Mouse (Mus musculus) heart, embryonic 13.5 days (tissue): ENCODE results near the gene Svop. TPM values are rescaled to one million over a fixed set of nuclear protein-coding genes. Genes with fewer than 3 reads are reported as not detected.

Experiments
- ATAC-seq: fragments of 200-750 bp; cut with Nextera tagmentation; 2 replicates; pipeline ENCODE4 v1.8.0; 2017; ENCODE audit warnings: moderate TSS enrichment; ENCODE audit not compliant: insufficient number of reproducible peaks, low FRiP score, low TSS enrichment; ENCODE audit errors: extremely low read depth
- H3K27ac ChIP-seq: fragments of 300-500 bp; sonication (generic); replicated peaks from 2 replicates; pipeline ENCODE4 v1.5.1; 2015; ENCODE audit warnings: moderate library complexity, mild to moderate bottlenecking, inconsistent platforms
- H3K27me3 ChIP-seq: fragments of 300-500 bp; sonication (generic); replicated peaks from 2 replicates; pipeline ENCODE4 v1.6.1; 2015; ENCODE audit warnings: mild to moderate bottlenecking, inconsistent platforms
- H3K36me3 ChIP-seq: fragments of 300-500 bp; sonication (generic); 2 replicates; pipeline ENCODE4 v1.6.1; 2015; ENCODE audit warnings: mild to moderate bottlenecking, inconsistent platforms
- H3K4me1 ChIP-seq: fragments of 300-500 bp; sonication (generic); 2 replicates; pipeline ENCODE4 v1.6.1; 2015; ENCODE audit warnings: inconsistent platforms
- H3K4me2 ChIP-seq: fragments of 300-500 bp; sonication (generic); 2 replicates; pipeline ENCODE4 v1.6.1; 2015; ENCODE audit warnings: inconsistent platforms, mild to moderate bottlenecking, moderate library complexity
- H3K4me3 ChIP-seq: fragments of 300-500 bp; sonication (generic); 2 replicates; pipeline ENCODE4 v1.5.1; 2015; ENCODE audit warnings: moderate library complexity, mild to moderate bottlenecking, inconsistent platforms
- H3K9ac ChIP-seq: fragments of 300-500 bp; sonication (generic); 2 replicates; pipeline ENCODE4 v1.6.1; 2015; ENCODE audit warnings: inconsistent platforms, mild to moderate bottlenecking, moderate library complexity
- H3K9me3 ChIP-seq: fragments of 300-500 bp; sonication (generic); 2 replicates; pipeline ENCODE4 v1.6.1; 2016; ENCODE audit warnings: inconsistent platforms
- WGBS: fragments of 180-500 bp; shearing (Covaris S2); methylation state at CpG from one replicate; pipeline ENCODE4 v1.1.7; 2015; ENCODE audit warnings: mixed read lengths; 5-methylcytosine and 5-hydroxymethylcytosine counted together
- polyA plus RNA-seq: library from polyadenylated mRNA; unstranded; fragments of >200 nt; fragmentation: Nextera tagmentation; extraction: Ambion mirVana; gene quantifications from 2 replicates; pipeline ENCODE4 v1.2.1, GENCODE M21; 2015

Svop gene
- polyA plus RNA-seq, 1 experiment from 2014 or later: 0.15 TPM

GRCm38 (mm10) chr5:114065161-114065560, 26.2 kb downstream of the Svop start, which contains the start of gene Usp30:
Gene Usp30, plus strand, starts transcription at chr5:114065461.
- ATAC-seq: no peak
- Histone ChIP-seq H3K27ac (no peak within 1 kb of the TSS), H3K4me3 (no peak within 1 kb of the TSS), H3K27me3 (no peaks in the 10 kb centered on the region), H3K9ac (no peak within 1 kb of the TSS), H3K4me1 (no peaks in the 10 kb centered on the region), H3K36me3 (no peaks in the 10 kb centered on the region), H3K4me2 (no peak within 1 kb of the TSS), H3K9me3 (no peaks in the 10 kb centered on the region)
- WGBS: 88% methylated on average over 6 of the region's 6 CpGs

DNA sequence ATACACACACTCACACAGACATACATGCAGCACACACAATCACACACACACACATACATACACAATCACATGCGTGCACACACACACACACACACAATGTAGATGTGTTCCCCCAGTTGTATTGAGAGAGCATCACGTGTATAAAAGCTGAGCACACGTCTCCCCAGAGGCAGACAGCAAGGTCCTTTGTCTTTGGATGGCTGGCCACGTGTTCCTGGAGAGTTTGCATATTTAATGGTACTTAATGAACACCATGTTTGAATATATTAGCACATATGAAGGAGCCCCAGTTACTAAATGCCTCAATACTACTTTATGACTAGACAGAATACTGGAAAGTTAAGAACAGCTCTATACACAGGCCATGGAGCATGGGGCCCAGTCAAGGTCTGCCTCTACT, 27.4 kb downstream of the Svop start:
- H3K4me1 ChIP-seq: no peaks in the 10 kb centered on the region
- ATAC-seq: no peak
- H3K27ac ChIP-seq: no peak overlapping the region
- 0 out of 2 replicates have a peak, but pooled peaks cover 3% of the 10 kb centered on the region for H3K27me3 ChIP-seq
- H3K4me3 ChIP-seq: no peak overlapping the region
- H3K9ac ChIP-seq: no peak overlapping the region
- 69% methylated on average over 4 of the region's 4 CpGs for WGBS
- no peak overlapping the region for H3K4me2 ChIP-seq
- H3K36me3 ChIP-seq: no peaks in the 10 kb centered on the region
- H3K9me3 ChIP-seq: no peaks in the 10 kb centered on the region

DNA sequence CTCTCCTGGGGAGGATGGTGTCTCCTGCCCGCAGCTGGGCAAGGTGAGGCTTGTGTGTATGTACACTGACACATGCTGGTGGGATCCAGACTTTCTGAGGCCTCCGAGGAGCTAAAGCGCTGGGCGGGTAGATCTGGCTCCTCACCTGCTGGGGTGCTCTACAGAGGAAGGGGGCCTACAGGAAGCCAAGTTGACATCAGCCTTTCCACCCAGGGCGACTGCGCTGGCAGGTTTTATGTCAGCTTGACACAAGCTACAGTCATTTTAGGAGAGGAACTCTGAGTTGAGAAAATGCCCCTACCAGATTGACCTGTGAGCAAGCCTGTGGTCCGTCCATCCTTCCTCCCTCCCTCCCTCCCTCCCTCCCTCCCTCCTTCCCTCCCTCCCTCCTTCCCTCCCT, 29.7 kb downstream of the Svop start:
- no peaks in the 10 kb centered on the region for H3K36me3 ChIP-seq
- ATAC-seq: no peak
- H3K4me1 ChIP-seq: no peaks in the 10 kb centered on the region
- no peak overlapping the region for H3K4me3 ChIP-seq
- 34% methylated on average over 7 of the region's 7 CpGs for WGBS
- no peaks in the 10 kb centered on the region for H3K9me3 ChIP-seq
- H3K4me2 ChIP-seq: no peak overlapping the region
- H3K27ac ChIP-seq: no peak overlapping the region
- H3K9ac ChIP-seq: no peak overlapping the region
- 0 out of 2 replicates have a peak, but pooled peaks cover 3% of the 10 kb centered on the region for H3K27me3 ChIP-seq

- no peak overlapping the region for H3K27ac ChIP-seq
- WGBS: 63% methylated on average over 9 of the region's 9 CpGs
- H3K9me3 ChIP-seq: no peaks in the 10 kb centered on the region
- 0 out of 2 replicates have a peak, but pooled peaks cover 3% of the 10 kb centered on the region for H3K27me3 ChIP-seq
- H3K36me3 ChIP-seq: no peaks in the 10 kb centered on the region
- no peak overlapping the region for H3K4me3 ChIP-seq
- H3K4me1 ChIP-seq: peaks cover 2% of the 10 kb centered on the region; the same call in 1 of the 2 replicates
- H3K9ac ChIP-seq: no peak overlapping the region
- no peak for ATAC-seq
- no peak overlapping the region for H3K4me2 ChIP-seq
Observed at GRCm38 (mm10) chr5:114057129-114057731, 34.1 kb downstream of the Svop start.

GRCm38 (mm10) chr5:114052246-114052761, 39.1 kb downstream of the Svop start:
- 19% methylated on average over 9 of the region's 9 CpGs for WGBS
- H3K27me3 ChIP-seq: no peaks in the 10 kb centered on the region; the same call in 1 of the 2 replicates
- ATAC-seq: no peak
- H3K4me3 ChIP-seq: peak overlapping the region; percentile 20
- no peaks in the 10 kb centered on the region for H3K9me3 ChIP-seq
- no peaks in the 10 kb centered on the region for H3K36me3 ChIP-seq
- H3K4me1 ChIP-seq: peaks cover 9% of the 10 kb centered on the region; the same call in 1 of the 2 replicates
- H3K4me2 ChIP-seq: peak overlapping the region; percentile 54
- no peak overlapping the region for H3K9ac ChIP-seq
- peak overlapping the region; percentile 73 for H3K27ac ChIP-seq

DNA sequence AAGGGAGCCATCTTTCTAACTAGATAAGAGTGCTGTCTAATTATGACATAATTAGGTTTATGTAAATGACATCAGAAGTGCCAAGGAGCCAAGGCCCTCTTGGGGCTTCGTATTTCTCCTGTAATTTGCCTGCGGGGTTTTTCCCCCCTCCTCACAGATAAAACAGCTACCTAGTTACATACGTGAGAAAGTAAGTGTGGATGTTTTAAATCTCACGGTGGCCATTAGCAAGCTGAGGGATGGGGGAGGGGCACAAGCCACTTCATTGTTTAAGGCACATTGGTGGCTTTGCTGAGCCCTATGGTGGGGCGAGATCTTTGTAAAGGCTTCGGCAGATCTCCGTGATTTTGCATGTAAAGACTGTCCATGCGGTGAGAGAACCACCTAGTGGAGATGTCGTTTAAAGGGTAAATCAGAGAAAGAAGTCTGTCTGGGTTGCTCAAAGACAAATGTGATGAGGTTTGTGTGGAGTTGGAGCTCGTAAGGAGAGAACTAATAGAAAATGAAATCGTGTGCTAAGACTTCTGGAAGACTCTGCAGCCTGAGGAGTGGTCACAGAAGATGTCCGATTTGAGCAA, 42.5 kb downstream of the Svop start:
- Histone ChIP-seq H3K27ac (no peak overlapping the region), H3K27me3 (no peaks in the 10 kb centered on the region; the same call in 1 of the 2 replicates), H3K4me2 (no peak overlapping the region), H3K9ac (no peak overlapping the region), H3K4me1 (peaks cover 9% of the 10 kb centered on the region; the same call in 1 of the 2 replicates), H3K4me3 (no peak overlapping the region), H3K9me3 (no peaks in the 10 kb centered on the region), H3K36me3 (no peaks in the 10 kb centered on the region)
- ATAC-seq: no peak
- WGBS: 48% methylated on average over 12 of the region's 12 CpGs

DNA sequence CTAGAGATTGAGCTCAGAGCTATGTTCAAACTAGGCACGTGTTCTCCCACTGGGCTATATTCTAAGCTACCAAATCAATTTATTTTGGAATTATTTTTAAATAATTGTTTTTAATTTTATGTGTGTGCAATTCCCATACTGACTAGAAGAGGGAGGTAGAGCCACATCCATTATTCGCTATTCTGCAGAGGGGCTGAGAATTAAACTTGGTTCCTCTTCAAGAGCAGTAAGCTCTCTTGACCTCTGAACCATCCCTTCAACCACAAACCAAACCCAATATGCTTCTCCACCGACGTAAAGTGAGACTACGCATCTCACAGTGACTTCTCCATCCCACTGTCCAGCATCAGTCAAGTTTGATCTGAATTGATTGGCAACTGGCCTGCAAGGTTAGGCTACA, 44.2 kb downstream of the Svop start:
- Histone ChIP-seq H3K4me2 (no peak overlapping the region), H3K36me3 (no peaks in the 10 kb centered on the region), H3K27ac (no peak overlapping the region), H3K9me3 (no peaks in the 10 kb centered on the region), H3K9ac (no peak overlapping the region), H3K4me3 (no peak overlapping the region), H3K4me1 (peaks cover 6% of the 10 kb centered on the region; the same call in 1 of the 2 replicates), H3K27me3 (no peaks in the 10 kb centered on the region; the same call in 1 of the 2 replicates)
- WGBS: 74% methylated on average over 5 of the region's 5 CpGs
- no peak for ATAC-seq

- Histone ChIP-seq H3K4me2 (no peak overlapping the region), H3K27me3 (no peaks in the 10 kb centered on the region; the same call in 1 of the 2 replicates), H3K4me1 (peaks cover 6% of the 10 kb centered on the region), H3K9ac (no peak overlapping the region), H3K4me3 (no peak overlapping the region), H3K36me3 (no peaks in the 10 kb centered on the region), H3K27ac (no peak overlapping the region), H3K9me3 (no peaks in the 10 kb centered on the region)
- WGBS: 50% methylated on average over 3 of the region's 3 CpGs
- no peak for ATAC-seq
Observed at GRCm38 (mm10) chr5:114046604-114047003, 44.8 kb downstream of the Svop start.

GRCm38 (mm10) chr5:114046151-114046550, 45.2 kb downstream of the Svop start:
- Histone ChIP-seq H3K36me3 (no peaks in the 10 kb centered on the region), H3K9me3 (no peaks in the 10 kb centered on the region), H3K27me3 (no peaks in the 10 kb centered on the region; the same call in 1 of the 2 replicates), H3K4me1 (peaks cover 10% of the 10 kb centered on the region), H3K27ac (no peak overlapping the region), H3K9ac (no peak overlapping the region), H3K4me3 (no peak overlapping the region), H3K4me2 (no peak overlapping the region)
- WGBS: 51% methylated on average over 3 of the region's 3 CpGs
- no peak for ATAC-seq

- no peak overlapping the region for H3K9ac ChIP-seq
- 82% methylated on average over 1 of the region's 1 CpGs for WGBS
Observed at GRCm38 (mm10) chr5:114045134-114045533, 46.2 kb downstream of the Svop start.

DNA sequence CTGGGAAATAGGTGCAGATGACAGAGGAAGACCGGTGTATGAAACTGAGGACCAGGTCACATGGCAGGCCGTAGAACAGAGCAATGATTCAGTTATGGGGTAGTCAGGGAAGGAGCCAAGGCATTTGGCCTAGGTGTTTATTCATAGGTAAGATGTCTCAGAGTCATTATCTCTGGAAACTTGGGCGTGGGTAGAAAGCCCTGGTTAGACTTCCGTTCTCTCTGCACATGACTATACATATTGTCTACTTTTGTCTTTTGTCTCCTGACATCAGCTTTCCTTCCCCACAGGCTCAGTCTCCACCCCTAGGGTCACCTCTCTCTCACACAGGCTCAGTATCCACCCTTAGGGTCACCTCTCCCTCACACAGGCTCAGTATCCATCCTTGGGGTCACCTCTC, 47.6 kb downstream of the Svop start:
- H3K4me3 ChIP-seq: no peak overlapping the region
- H3K27me3 ChIP-seq: no peaks in the 10 kb centered on the region; the same call in 1 of the 2 replicates
- peaks cover 21% of the 10 kb centered on the region for H3K4me1 ChIP-seq
- ATAC-seq: no peak
- no peak overlapping the region for H3K27ac ChIP-seq
- no peaks in the 10 kb centered on the region for H3K9me3 ChIP-seq
- no peaks in the 10 kb centered on the region for H3K36me3 ChIP-seq
- H3K9ac ChIP-seq: no peak overlapping the region
- H3K4me2 ChIP-seq: no peak overlapping the region
- 75% methylated on average over 4 of the region's 4 CpGs for WGBS

More at GRCm38 (mm10) chr5:114045134-114045533, 46.2 kb downstream of the Svop start:
- Histone ChIP-seq H3K9me3 (no peaks in the 10 kb centered on the region), H3K4me3 (no peak overlapping the region), H3K36me3 (no peaks in the 10 kb centered on the region), H3K4me1 (peaks cover 20% of the 10 kb centered on the region), H3K4me2 (no peak overlapping the region), H3K27ac (no peak overlapping the region), H3K27me3 (no peaks in the 10 kb centered on the region; the same call in 1 of the 2 replicates)
- no peak for ATAC-seq
